Mouse (Mus musculus) monocyte, adult 5-6 weeks (primary cell): ENCODE measurements around the gene Shf. TPM values are rescaled to one million over a fixed set of nuclear protein-coding genes. Genes with fewer than 3 reads are reported as not detected.
"Not testable (repeated sequence)": the region's sequence is repeated elsewhere in the genome, so short reads cannot be mapped to it uniquely, and the experiment has no call there.

ENCODE experiments used
- ATAC-seq: fragments of 153-309, 156-312 bp; replicated peaks from 2 replicates; pipeline ENCODE4 v1.8.0; 2017; ENCODE audit warnings: mild to moderate bottlenecking; ENCODE audit not compliant: low TSS enrichment, insufficient number of reproducible peaks, severe bottlenecking, poor library complexity, low FRiP score
- total RNA-seq: library from RNA; stranded (forward); fragments of 200-1000, 200-491, 200-594 nt; gene quantifications from 3 replicates; pipeline ENCODE4 v1.2.3, GENCODE M21; 2017

Shf gene
- total RNA-seq: 0.78 to 3.5 TPM (median 1.3 TPM) in 3 replicates

DNA sequence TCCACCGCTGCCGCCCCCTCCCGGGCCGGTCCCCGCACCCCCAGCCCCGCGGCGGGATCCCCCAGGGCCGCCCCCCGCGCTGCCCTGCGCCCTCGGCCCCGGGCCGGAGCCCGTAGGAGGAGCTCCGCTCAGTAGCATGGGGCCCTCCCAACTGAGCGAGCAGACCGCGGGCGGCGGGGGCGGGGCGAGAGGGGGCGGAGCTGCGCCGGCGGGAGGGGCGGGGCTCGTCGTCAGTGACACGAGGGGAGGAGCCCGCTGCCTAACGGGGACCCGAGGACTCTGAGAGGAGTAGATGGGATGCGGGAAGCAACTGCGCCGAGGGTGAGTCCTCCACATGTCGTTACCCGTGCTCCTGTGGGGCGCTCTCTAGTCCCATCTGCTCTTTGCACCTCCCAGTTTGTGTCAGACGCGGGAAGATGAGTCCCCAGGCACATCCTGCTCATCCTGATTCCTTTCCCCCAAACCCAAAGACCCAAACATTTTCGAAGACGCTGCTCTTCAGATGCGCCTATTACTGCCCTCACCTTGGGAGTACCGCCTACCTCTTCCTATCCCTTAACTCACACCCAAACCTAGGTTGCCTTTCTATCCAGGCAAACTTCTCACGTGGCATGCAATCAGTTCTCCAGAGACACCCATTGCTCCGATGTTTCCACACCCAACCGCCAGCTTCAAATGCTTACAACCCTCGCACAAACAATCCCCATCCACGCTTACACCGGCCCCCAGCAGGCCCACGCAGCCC lies at the start of gene Shf:
TSS of gene Shf (minus strand) at position 168 of the 745 bp plus-strand sequence.
- ATAC-seq: peak; percentile 64

DNA sequence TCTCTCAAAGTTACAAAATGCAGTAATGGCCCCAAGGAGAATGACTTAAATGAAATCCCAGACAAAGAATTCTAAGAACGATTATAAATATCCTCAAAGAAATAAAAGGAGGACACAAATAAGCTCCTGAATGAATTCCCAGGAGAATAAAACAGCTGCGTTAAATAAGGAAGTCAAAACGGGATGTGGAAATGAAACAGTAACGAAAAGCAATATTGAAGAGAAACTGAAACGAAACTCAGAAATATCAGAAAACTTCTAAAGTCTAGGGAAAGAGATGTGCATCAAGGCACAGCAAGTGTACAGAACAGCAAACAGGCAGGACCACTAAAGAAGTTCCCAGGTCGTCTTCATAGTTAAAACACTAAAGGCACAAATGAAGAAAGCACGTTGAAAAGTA lies 40.0 kb upstream of the Shf start:
- no peak for ATAC-seq

DNA sequence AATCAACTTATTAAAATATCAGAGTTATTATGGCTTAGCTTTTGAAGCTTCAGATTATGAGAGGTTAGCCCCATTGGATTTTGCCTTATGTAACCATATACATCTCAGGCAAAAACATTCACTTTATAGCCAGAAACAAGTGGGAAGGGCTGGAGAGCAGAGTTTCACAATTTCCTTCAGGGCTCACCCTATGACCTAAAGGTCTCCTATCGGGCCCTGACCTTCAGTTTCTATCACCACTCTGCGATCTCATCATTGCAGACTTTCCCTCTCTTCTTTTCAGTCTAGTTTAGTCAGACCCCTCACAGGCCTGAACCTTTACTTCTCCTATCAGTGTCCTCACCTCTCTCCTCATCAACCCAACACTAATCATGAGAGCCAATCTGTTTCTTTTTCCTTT lies 38.6 kb upstream of the Shf start:
- ATAC-seq: 0 out of 2 replicates have a peak, but pooled peaks have one; percentile 31

DNA sequence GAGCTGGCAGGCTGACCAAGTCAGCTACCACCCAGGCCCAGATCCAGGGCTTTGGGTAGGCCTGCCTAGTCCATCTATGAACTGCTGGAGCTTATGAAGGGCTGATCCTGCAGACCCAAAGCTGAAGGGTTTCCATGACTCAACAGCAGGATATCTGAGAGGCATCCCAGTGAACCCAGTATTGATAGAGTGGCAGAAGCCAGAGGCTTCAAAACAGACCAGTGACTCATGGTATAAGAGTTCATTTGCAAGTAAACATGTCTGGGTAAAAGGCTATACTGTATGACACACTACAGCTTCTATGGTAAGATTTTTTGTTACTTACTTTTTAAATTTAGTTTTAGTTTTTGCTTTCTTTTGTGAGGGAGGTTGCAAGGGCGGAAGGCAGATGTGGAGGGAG lies 27.2 kb upstream of the Shf start:
- no peak for ATAC-seq

DNA sequence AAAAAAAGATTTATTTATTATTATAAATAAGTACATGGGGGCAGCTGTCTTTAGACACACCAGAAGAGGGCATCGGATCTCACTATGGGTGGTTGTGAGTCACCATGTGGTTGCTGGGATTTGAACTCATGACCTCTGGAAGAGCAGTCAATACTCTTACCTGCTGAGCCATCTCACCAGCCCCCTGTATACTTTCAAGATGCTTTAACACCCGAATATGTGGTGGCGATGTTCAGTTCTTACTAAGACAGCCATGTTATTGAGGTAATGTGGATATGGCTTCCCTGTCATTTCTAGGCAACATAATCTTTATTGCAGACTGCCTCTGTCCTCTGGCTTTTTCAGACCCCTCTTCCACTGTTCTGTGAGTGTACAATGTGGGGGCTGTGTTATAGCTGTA lies 18.2 kb upstream of the Shf start:
- not testable (repeated sequence) for ATAC-seq

DNA sequence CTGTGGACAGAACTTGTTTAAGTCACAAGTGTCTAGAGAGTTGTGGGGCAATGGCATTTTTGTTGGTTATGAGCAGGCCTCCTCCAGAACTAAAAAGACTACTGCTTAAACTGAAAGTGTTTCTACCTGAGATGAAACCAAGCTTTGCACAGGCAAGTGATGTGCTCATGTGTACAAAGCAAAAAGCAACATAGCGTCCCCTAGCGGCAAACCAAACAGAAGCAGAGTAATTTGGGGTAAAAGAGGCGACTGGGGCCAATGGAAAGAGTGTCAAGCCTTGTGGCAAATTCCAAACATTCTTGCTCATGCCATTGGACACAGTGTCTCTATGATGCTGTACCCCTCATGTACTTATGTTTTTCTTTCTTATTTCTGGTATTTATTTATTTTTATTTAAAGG lies 16.1 kb upstream of the Shf start:
- ATAC-seq: no peak

DNA sequence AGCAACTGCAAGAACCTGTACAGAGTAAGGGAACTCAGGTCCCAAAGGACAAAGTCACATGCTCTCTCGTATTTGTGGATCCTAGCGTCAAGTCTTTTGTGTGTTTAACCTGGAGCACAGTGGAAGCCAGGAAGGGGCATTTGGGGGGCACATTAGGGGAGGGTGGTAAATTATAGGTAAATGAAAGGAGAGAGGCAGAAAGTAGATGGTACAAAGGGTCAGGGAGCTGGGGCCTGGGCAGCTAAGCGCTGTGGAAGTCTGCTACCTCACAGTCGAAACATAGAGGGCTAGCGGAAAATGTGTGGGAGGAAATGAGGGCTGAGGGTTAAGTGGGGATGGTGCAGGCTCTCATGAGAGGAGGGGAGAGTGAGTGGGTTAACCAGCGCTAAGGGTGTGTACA lies 13.2 kb upstream of the Shf start:
- ATAC-seq: no peak

DNA sequence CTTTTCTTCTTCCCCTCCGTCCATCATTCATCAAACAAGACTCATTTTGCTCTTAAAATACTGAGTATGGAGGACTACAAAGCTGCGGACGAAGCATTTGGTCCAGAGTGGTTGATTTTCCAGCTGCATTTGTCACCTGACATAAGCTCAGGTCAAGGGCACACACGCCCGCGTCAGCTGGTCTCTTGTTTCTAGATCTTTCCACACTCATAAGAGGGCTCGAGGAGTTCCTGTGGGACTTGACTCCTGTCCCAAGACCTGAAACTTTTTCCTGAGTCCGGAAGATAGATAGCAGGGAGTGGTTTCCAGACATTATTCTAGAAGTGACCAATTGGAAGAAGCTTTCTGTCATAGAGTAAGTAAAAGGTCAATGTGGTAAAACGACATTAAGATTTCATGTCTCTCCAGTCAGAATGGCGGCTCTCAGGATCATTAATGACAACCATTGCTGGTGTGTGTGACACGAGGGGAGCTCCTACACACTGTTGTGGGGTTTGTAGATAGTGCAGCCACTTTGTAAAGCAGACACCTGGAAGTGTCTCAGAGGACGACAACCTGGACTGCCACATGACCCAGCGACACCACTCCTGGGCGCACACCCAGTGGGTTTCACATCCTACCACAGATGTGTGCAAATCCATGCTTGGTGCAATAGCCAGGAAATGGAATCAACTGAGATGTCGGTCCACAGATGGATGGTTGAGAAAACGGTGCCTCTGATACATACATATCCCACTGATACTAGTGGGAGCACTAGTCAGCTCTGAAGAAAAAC lies 12.6 kb upstream of the Shf start:
- ATAC-seq: no peak

DNA sequence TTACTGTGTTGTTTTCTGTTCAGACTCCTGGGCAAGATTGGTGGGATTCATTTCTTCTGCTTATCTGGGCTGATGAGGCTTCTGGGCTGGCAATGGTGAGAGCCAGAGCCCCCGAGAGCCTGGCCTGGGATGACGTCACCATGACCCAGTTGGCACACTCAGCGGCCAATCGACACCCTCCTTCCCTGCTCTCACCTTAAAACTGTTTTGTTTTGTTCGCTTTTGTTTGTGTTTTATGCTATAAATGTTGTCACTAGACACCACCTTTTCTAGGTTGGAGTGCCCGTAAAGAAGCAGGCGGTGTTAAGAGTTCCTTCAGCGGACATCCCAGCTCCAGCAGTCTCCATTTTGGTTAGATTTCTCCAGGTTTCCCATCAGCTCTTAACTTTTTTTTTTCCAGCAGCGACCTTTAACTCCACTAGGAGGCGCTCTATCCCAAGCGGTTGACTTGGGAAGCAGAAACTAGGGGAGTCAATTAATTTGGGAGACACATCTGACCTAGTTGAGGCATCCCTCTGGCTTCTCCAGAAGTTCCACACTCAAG lies 11.9 kb upstream of the Shf start:
- no peak for ATAC-seq

DNA sequence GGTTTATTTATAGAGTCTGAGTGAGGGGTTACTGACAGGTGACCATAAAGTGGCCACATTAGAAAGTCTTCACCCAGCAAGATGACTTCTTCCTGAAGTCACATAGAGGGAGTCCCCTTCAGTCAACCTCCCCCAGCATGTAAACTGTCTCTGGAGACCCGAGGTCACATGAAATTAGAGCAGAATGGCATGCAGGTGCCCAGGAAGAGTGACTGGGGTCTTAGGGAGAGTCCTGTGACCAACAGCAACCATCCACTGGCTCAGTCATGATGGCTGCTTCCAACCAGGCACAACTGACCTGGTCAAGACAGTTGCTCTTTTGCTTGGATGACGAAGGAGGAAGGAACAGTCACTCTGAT lies 10.3 kb upstream of the Shf start:
- no peak for ATAC-seq

DNA sequence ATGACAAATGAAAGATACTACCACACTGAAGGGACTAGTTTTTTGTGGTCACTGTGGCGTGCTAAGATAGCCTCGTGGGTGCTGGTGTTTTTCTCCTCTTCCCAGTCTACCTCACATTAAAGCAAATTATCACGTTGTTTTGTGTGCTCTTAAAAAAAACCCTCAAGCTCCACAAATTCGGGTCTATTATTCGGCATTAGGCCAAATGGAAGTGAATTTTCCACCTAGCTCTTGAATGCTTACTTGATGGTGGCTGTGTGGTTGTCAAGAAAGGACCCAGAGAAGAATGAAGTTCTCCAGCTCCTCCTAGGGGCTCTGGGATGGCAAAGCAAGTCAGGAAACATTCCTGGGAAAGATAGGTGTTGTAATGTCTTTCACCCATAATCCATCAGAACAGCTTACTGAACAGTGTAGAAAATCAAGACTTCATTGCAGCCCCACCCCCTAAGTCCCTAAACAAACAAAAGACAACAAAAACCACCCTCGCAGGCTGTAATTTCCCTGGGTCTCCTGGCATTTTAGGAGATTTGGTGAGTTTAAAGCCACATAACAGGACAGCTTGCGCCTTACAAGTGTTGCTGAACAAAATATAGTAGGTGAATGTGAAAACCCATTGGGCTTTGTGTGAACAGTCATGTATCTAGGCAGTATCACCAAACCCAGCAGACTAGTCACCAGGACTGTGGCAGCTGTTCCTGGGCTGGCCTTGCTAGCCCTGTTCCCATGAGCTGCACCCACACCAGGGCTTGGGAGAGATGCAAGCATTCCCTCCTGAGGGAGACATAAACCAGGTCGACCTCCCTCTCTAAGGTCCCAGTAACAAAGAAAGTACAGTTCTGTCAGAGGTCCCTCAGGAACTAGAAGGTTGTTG lies 9.7 kb upstream of the Shf start:
- no peak for ATAC-seq

DNA sequence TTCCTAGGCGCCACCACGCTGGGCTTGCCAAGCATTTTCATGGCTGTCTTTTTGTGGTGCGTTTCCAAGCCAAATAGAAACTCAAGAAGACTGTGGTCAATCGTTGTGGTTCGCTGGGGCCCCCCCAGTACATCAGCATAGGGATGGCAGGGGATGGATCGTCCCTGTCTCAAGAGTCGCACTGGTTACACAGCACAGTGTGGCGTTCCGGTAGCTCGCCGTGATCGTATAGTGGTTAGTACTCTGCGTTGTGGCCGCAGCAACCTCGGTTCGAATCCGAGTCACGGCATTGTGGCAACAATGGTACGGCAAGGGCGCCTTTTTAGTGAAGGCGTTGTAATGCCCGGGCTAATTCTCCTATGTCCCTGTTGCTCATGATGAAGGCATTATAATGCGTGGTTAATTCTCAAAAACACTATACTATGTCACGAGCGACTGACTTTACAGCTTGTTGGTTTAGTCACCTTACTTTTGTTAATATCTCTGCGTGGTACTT lies 8.8 kb upstream of the Shf start:
- ATAC-seq: peak; percentile 32

DNA sequence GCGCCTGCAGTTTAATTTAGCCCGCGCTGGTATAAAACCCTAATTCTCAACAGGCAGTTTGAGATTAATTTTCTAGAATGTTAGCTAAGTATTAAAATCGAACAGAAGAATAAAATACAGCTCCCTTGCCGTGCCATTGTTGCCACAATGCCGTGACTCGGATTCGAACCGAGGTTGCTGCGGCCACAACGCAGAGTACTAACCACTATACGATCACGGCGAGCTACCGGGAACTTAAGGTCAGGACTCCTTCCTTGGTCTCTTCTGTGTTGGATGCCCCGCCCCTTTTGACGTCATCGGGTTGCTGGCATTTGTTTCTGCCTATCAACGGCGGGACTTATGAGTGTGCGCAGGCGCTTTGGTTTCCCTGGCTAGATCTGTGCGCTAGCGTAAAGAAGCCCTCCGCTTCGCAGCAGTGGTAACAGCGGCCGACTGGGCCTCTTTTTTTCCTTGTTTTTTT lies 8.3 kb upstream of the Shf start:
- peak; percentile 75 for ATAC-seq

DNA sequence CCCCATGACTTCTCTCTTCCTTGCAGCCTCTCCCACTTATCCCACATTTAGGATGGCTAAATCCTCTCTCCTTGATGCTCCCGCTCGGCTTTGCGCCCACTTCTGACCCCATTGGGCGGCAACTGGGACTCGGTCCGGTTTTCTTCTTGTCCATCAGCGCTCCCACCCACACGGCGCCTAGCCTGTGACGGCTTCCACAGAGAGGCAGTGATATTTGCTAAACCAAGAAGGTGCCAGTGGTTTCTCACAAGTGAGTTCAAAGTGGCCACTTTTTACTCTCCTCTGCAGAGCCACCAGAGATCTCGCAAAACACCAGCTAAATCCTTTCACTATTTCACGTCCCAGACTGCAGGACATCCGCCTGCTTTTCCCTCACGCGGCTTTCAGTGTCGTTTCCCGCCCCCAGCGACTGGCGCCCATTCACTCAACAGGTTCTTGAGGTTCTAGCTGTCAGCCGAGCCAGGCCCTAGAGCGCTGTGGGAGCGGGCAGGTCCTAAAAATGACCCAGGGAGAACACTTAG lies 7.1 kb upstream of the Shf start:
- ATAC-seq: 0 out of 2 replicates have a peak, but pooled peaks have one; percentile 3

DNA sequence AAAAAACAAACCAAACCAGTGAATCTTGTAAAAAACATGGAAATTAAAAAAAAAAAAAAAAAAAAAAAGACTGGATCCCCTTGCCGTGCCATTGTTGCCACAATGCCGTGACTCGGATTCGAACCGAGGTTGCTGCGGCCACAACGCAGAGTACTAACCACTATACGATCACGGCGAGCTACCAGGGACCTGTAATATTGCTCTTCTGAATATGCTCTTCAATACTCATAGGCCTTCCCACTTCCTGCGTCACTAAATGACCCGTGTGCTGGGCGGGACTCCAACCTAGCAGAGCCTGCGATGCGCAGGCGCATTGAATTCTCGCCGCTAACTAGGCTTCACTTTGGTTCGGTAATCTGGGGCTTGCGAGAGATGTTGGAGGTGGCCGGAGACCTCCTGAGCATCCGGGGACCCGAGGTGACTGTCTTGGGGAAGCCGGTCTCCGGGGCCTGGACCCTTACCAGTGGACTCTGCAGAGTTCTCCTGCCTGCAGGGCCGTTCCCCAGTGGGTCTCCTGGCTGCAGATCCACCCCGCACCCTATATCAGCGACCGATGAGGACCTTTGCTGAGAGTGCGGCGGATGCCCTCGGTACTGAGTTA lies 6.5 kb upstream of the Shf start:
- ATAC-seq: peak; percentile 79

DNA sequence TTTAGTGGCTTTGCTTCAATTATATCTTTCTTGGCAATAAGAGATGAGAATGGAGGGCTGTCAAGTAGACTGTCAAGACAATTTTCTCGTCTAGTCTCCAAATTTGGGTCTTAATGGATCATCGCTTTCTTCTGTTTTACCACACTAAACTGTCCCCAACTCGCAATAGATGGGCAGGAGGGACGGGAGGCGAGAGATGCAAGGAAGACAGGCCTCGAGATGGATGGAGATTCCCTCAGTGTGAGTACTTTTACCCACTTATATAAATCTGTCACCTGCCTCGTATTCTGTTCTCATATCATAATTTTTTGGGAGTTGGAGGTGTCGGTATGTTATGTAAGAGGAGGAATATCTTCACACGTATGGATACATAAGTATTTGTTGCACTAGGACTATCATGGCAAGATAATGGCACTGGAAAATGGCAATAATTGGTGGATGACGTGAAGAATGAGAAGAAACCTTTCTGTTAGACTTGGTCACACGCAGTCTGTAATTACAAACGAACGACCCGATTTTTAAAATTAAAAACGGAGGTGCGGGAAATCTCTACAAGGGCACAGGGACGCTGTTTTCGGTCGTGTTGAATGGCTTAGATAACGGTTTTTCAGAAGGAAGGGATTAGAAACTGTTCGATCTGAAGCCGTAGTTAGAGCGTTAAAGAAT lies 5.8 kb upstream of the Shf start:
- ATAC-seq: no peak

DNA sequence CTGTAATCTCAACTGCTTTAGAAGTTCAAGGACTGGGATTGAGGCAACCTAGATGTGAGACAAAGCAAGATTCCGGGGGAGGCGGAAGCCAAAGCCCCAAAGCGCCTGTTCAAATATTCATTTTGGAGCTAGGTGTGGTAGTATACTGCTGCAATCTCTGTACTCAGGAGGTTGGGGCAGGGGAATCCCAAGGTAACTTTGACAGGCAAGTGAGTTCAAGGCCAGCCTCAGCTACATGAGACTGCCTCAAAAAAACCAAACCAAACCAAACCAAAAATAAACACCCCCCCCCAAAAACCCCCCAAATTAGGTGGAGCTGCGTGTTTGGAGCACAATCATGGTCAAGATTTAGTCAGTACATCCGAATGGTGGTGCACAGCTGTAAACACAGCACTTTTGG lies 5.0 kb upstream of the Shf start:
- ATAC-seq: no peak

DNA sequence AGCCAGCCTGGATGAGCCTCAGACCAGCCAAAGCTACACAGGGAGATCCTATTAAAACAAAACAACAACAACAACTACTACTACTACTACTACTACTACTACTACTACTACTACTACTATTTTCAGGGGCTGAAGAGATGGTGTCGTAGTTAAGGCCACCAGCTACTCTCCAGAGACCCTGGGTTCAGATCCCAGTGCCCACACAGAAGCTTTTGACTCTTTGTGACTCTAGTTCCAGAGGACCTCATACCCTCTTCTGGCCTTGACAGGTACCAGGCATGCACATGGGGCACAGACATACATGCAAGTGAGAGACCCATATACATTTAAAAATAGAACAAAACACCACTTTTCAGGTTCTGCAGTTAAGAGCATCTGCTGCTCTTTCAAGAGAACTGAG lies 3.6 kb upstream of the Shf start:
- ATAC-seq: no peak
